ENCODE assay signal across 10 mouse cellular contexts in the genomic region with DNA sequence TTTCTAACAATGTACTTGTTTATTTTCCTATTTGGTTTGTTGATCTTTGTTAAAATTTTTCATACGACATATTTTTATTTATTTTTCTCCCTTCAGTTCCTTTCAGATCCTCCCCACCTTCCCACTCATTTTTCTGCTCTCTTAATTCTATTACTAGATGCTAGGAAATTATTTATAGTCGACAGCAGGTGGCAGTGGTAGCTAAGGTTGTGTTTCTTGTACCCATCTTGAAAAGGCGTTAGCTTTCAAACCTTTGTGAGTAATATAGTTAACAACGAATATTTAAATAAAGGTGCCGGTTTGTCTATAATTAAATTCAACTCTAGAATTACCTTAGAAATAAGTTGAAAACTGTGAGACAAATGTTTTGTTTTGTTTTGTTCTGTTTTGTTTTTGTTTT. TPM values are rescaled to one million over a fixed set of nuclear protein-coding genes. Genes with fewer than 3 reads are reported as not detected.
DNase-seq lines count a peak whose midpoint lies in the region; ATAC-seq and TF ChIP-seq lines count a peak whose summit lies in the region.
"Had no signal": no experiment of that assay in that cellular context is flagged by ENCODE, and none has a peak within 500 bp of the region (broad histone marks: within the 10 kb centered on the region; RNA-seq: fewer than 3 reads in every experiment).

No protein-coding gene starts in this region.

- DNase-seq in embryonic facial prominence, embryonic 11.5 days (ENCODE audit: low spot score): peak; percentile 51
- DNase-seq in embryonic facial prominence, embryonic 10.5 days (ENCODE audit: low spot score): no peak
- DNase-seq in liver, adult 2 months (ENCODE audit: extremely low read depth, low read depth, low spot score): peak; percentile 36
- peak; percentile 37 for DNase-seq in retina, postnatal 1 day
- no peak for DNase-seq in gastrocnemius, postnatal 36 days

- H3K4me1 ChIP-seq in embryonic facial prominence, embryonic 11.5 days (ENCODE audit: control insufficient read depth, insufficient read depth, low read length): no peaks in the 10 kb centered on the region
- no peaks in the 10 kb centered on the region for H3K4me1 ChIP-seq in embryonic facial prominence, embryonic 10.5 days
- H3K4me1 ChIP-seq in liver, adult 2 months (ENCODE audit: control insufficient read depth, insufficient read depth, low read length): no peaks in the 10 kb centered on the region
- H3K4me1 ChIP-seq in liver, embryonic 12.5 days: no peaks in the 10 kb centered on the region
- no peaks in the 10 kb centered on the region for H3K4me1 ChIP-seq in heart, embryonic 11.5 days (ENCODE audit: control insufficient read depth, insufficient read depth, low read length)

- H3K9ac ChIP-seq in embryonic facial prominence, embryonic 11.5 days (replicated peaks; ENCODE audit: low read length): no peak overlapping the region
- H3K9ac ChIP-seq in liver, adult 2 months (ENCODE audit: low read depth, low read length): no peak overlapping the region
- no peak overlapping the region for H3K9ac ChIP-seq in liver, embryonic 12.5 days
- H3K9ac ChIP-seq in heart, embryonic 11.5 days (ENCODE audit: low read depth, low read length): no peak overlapping the region

- no peak overlapping the region for H3K27ac ChIP-seq in embryonic facial prominence, embryonic 11.5 days (replicated peaks; ENCODE audit: low read depth, low read length)
- H3K27ac ChIP-seq in embryonic facial prominence, embryonic 10.5 days (replicated peaks): no peak overlapping the region
- no peak overlapping the region for H3K27ac ChIP-seq in liver, adult 2 months (replicated peaks; ENCODE audit: insufficient read depth, low read depth, low read length)
- H3K27ac ChIP-seq in liver, embryonic 12.5 days: no peak overlapping the region
- no peak overlapping the region for H3K27ac ChIP-seq in heart, embryonic 11.5 days (ENCODE audit: low read depth, low read length)

- intact Hi-C loops in gastrocnemius, postnatal 36 days (cut with DNase I): no loop called here

- H3K4me3 ChIP-seq in embryonic facial prominence, embryonic 11.5 days (ENCODE audit: low read depth, low read length): no peak overlapping the region
- no peak overlapping the region for H3K4me3 ChIP-seq in embryonic facial prominence, embryonic 10.5 days
- H3K4me3 ChIP-seq in liver, adult 2 months (ENCODE audit: insufficient read depth, low read depth, low read length): no peak overlapping the region
- no peak overlapping the region for H3K4me3 ChIP-seq in liver, embryonic 12.5 days
- no peak overlapping the region for H3K4me3 ChIP-seq in heart, embryonic 11.5 days (ENCODE audit: low read depth, low read length)

- TF ChIP-seq POLR2A in liver, adult 2 months (IDR thresholded peaks at IDR 0.05; ENCODE audit: extremely low read depth, insufficient read depth, low read length): no peak

- TF ChIP-seq CTCF in liver, adult 2 months (IDR thresholded peaks at IDR 0.05; ENCODE audit: low read depth, low read length): no peak

- 60% methylated on average over 5 of the region's 5 CpGs for WGBS in embryonic facial prominence, embryonic 11.5 days
- WGBS in embryonic facial prominence, embryonic 10.5 days: 63% methylated on average over 5 of the region's 5 CpGs
- WGBS in liver, adult 2 months: 33% methylated on average over 5 of the region's 5 CpGs
- WGBS in liver, embryonic 12.5 days (ENCODE audit: insufficient replicate concordance): 49% methylated on average over 5 of the region's 5 CpGs
- 47% methylated on average over 5 of the region's 5 CpGs for WGBS in heart, embryonic 11.5 days (ENCODE audit: insufficient replicate concordance)

- H3K4me2 ChIP-seq in embryonic facial prominence, embryonic 11.5 days (ENCODE audit: low read depth, low read length): no peak overlapping the region
- H3K4me2 ChIP-seq in liver, embryonic 12.5 days: no peak overlapping the region
- H3K4me2 ChIP-seq in heart, embryonic 11.5 days: no peak overlapping the region

- ATAC-seq in embryonic facial prominence, embryonic 11.5 days (replicated peaks; ENCODE audit: insufficient number of reproducible peaks, low FRiP score, low TSS enrichment, low read depth): no peak
- no peak for ATAC-seq in liver, embryonic 12.5 days
- ATAC-seq in common myeloid progenitor, adult 5-6 weeks (replicated peaks; ENCODE audit: low read depth, poor library complexity, severe bottlenecking): peak; percentile 89
- ATAC-seq in heart, embryonic 11.5 days (replicated peaks; ENCODE audit: insufficient number of reproducible peaks, low FRiP score, low TSS enrichment): no peak

- no peaks in the 10 kb centered on the region for H3K9me3 ChIP-seq in embryonic facial prominence, embryonic 11.5 days (replicated peaks; ENCODE audit: control insufficient read depth, low read length)
- no peaks in the 10 kb centered on the region for H3K9me3 ChIP-seq in embryonic facial prominence, embryonic 10.5 days
- no peaks in the 10 kb centered on the region for H3K9me3 ChIP-seq in liver, embryonic 12.5 days (replicated peaks)
- H3K9me3 ChIP-seq in heart, embryonic 11.5 days (replicated peaks; ENCODE audit: control insufficient read depth, low read length): no peaks in the 10 kb centered on the region

- no peaks in the 10 kb centered on the region for H3K79me2 ChIP-seq in liver, adult 2 months (ENCODE audit: control insufficient read depth, insufficient read depth, low read length)

- no peaks in the 10 kb centered on the region for H3K36me3 ChIP-seq in embryonic facial prominence, embryonic 11.5 days (replicated peaks; ENCODE audit: control insufficient read depth, insufficient read depth, low read depth, low read length)
- H3K36me3 ChIP-seq in embryonic facial prominence, embryonic 10.5 days (replicated peaks): no peaks in the 10 kb centered on the region
- H3K36me3 ChIP-seq in liver, adult 2 months (ENCODE audit: control insufficient read depth, insufficient read depth, low read length): no peaks in the 10 kb centered on the region
- H3K36me3 ChIP-seq in liver, embryonic 12.5 days: no peaks in the 10 kb centered on the region
- H3K36me3 ChIP-seq in heart, embryonic 11.5 days (ENCODE audit: control insufficient read depth, insufficient read depth, low read length): no peaks in the 10 kb centered on the region
- H3K36me3 ChIP-seq: G1E had no signal

- no peaks in the 10 kb centered on the region for H3K27me3 ChIP-seq in embryonic facial prominence, embryonic 11.5 days (ENCODE audit: control insufficient read depth, insufficient read depth, low read length)
- no peaks in the 10 kb centered on the region for H3K27me3 ChIP-seq in embryonic facial prominence, embryonic 10.5 days (replicated peaks; ENCODE audit: low read depth, poor library complexity, severe bottlenecking)
- no peaks in the 10 kb centered on the region for H3K27me3 ChIP-seq in liver, adult 2 months (ENCODE audit: control insufficient read depth, insufficient read depth, low read length)
- H3K27me3 ChIP-seq in liver, embryonic 12.5 days (replicated peaks): no peaks in the 10 kb centered on the region
- no peaks in the 10 kb centered on the region for H3K27me3 ChIP-seq in heart, embryonic 11.5 days (ENCODE audit: control insufficient read depth, insufficient read depth, low read length)

RNA-seq across cellular contexts. Expression of a gene that starts 26.6 kb away (rescaled TPM):
- 6.1 and 6.4 TPM in 2 replicates for polyA plus RNA-seq in embryonic facial prominence, embryonic 11.5 days (2014; fragmentation: Nextera tagmentation; extraction: Ambion mirVana)
- polyA plus RNA-seq in embryonic facial prominence, embryonic 10.5 days (2016; fragmentation: Nextera tagmentation; extraction: Ambion mirVana): 6.9 and 7.5 TPM in 2 replicates
- total RNA-seq in liver, adult 2 months (2014; rRNA removed): 48.0 and 48.3 TPM in 2 replicates
- 13.6 and 16.7 TPM in 2 replicates for polyA plus RNA-seq in liver, adult 2 months (2012; rRNA removed)
- polyA plus RNA-seq in liver, embryonic 12.5 days (2016; fragmentation: Nextera tagmentation; extraction: Ambion mirVana): 6.9 and 7.0 TPM in 2 replicates
- total RNA-seq in common myeloid progenitor, adult 5-6 weeks (2017): 7.8 and 10.0 TPM in 2 replicates
- 7.8 and 8.7 TPM in 2 replicates for polyA plus RNA-seq in heart, embryonic 11.5 days (2014; fragmentation: Nextera tagmentation; extraction: Ambion mirVana)
- 10 to 100 TPM in 1 of 2 experiments, 1 to 10 TPM in 1; 6.5 to 10.6 TPM for total RNA-seq in gastrocnemius, postnatal 36 days (2021)
- polyA plus RNA-seq: G1E had no signal

RNA-seq across cellular contexts. Expression of a gene that starts 48.6 kb away (rescaled TPM):
- 1.5 and 2.9 TPM in 2 replicates for polyA plus RNA-seq in embryonic facial prominence, embryonic 11.5 days (2014; fragmentation: Nextera tagmentation; extraction: Ambion mirVana)
- polyA plus RNA-seq in embryonic facial prominence, embryonic 10.5 days (2016; fragmentation: Nextera tagmentation; extraction: Ambion mirVana): 2.6 and 6.1 TPM in 2 replicates
- not detected in 2 replicates for total RNA-seq in liver, adult 2 months (2014; rRNA removed)
- not detected in 2 replicates for polyA plus RNA-seq in liver, adult 2 months (2012; rRNA removed)
- polyA plus RNA-seq in liver, embryonic 12.5 days (2016; fragmentation: Nextera tagmentation; extraction: Ambion mirVana): 0.66 and 0.93 TPM in 2 replicates
- total RNA-seq in common myeloid progenitor, adult 5-6 weeks (2017): 0.34 and 4.0 TPM in 2 replicates
- not detected in 2 replicates for polyA plus RNA-seq in heart, embryonic 11.5 days (2014; fragmentation: Nextera tagmentation; extraction: Ambion mirVana)
- total RNA-seq in gastrocnemius, postnatal 36 days (2021): not detected
- polyA plus RNA-seq: G1E; large intestine, adult 2 months had no signal

Comparison
In these comparisons a context has a peak if more than half of its experiments do, and no peak if none do; other contexts are left out.
1. DNase-seq: peak in embryonic facial prominence, embryonic 11.5 days (single experiment), liver, adult 2 months (single experiment) and retina, postnatal 1 day (single experiment); none in embryonic facial prominence, embryonic 10.5 days (single experiment) and gastrocnemius, postnatal 36 days (0 of 2).